Mouse (Mus musculus): ENCODE results near the gene Lce1b. TPM values are rescaled to one million over a fixed set of nuclear protein-coding genes. Genes with fewer than 3 reads are reported as not detected.

The Lce1b gene
- total and polyA plus RNA-seq, 3 experiments, result not detected

DNA sequence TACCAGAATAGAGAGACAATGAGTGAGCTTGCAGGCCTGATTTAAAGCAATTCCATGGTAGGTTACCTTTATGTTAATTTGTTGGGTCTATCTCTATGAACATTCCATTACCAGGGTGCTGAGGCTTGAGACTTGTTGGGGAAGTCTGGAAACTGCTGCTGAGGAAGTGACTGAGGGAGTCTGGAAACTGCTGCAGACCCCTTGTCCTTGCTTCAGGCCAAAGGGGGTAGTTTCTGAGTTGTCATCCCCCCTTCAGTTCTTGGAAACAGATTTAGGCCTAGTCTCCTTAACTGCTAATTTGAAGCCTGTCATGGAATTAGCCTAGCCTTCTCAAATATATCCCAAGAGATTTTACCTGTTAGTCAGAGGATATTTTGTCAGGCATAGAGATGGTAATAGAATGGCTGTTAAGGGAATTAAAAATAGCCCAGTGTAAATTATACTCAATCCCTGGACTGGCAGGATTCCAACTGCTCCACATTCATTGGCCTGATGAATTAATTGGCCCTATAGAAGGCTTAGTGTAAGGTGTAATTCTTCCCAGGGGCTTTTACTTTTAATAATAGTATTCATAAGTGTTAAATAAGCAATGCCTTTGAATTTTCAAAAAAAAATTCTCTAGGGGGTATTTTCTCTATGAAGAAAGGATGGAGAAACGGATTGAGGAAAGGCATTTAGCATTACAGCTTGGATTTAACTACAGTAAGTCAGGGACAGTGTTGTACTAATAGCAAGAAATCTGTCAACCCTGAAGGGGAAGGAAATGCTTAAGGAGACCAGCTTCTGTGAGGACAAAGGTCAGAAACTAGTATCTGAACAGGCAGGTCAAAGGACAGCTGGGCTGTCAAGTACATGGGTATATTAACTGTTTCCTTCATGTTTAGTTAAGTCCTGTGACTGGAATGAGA is 18.7 kb downstream of the Lce1b start:
- H3K27me3 ChIP-seq (replicated peaks), result no peaks in the 10 kb centered on the region
- no peak for DNase-seq (ENCODE audit: extremely low read depth)
- H3K36me3 ChIP-seq (replicated peaks in 1 of 2; ENCODE audit: control insufficient read depth in 1 of 2, insufficient read depth in 1 of 2, low read length in 1 of 2), result no peaks in the 10 kb centered on the region
- no peak overlapping the region for H3K4me3 ChIP-seq (replicated peaks in 1 of 3; ENCODE audit: low read depth in 2 of 3, low read length in 2 of 3, poor library complexity in 1 of 3)
- TF ChIP-seq SMC3 (IDR thresholded peaks at IDR 0.05; ENCODE audit: low read depth, low read length), result no peak
- no peak for TF ChIP-seq TCF12 (IDR thresholded peaks at IDR 0.05; ENCODE audit: low read depth, low read length)
- TF ChIP-seq ZNF384 (IDR thresholded peaks at IDR 0.05; ENCODE audit: low read depth, low read length), result no peak
- TF ChIP-seq HCFC1 (IDR thresholded peaks at IDR 0.05; ENCODE audit: low read depth, low read length), result no peak
- TF ChIP-seq JUND (conservative IDR thresholded peaks at IDR 0.05; ENCODE audit: low read depth, low read length), result no peak
- TF ChIP-seq IRF4 (IDR thresholded peaks at IDR 0.05; ENCODE audit: low read depth, low read length), result no peak
- no peak for TF ChIP-seq RCOR1 (conservative IDR thresholded peaks at IDR 0.05; ENCODE audit: low read depth, low read length)
- TF ChIP-seq BHLHE40 (IDR thresholded peaks at IDR 0.05; ENCODE audit: low read depth, low read length), result no peak
- TF ChIP-seq CHD2 (IDR thresholded peaks at IDR 0.05; ENCODE audit: low read length), result no peak
- TF ChIP-seq ZKSCAN1 (IDR thresholded peaks at IDR 0.05; ENCODE audit: borderline replicate concordance, low read depth, low read length), result no peak
- no peak for TF ChIP-seq KAT2A (IDR thresholded peaks at IDR 0.05; ENCODE audit: insufficient replicate concordance, low read length)
- no peaks in the 10 kb centered on the region for H3K4me1 ChIP-seq (ENCODE audit: control insufficient read depth in 1 of 2, insufficient read depth in 2 of 2)
- dilution Hi-C loops (cut with MboI; ENCODE audit: extremely low pct_ligation_motif_present, extremely low pct_unique_long_range_greater_than_20kb, low sequenced_read_pairs) (no loop called here), in situ Hi-C loops (cut with MboI; ENCODE audit: low pct_ligation_motif_present, low pct_unique_long_range_greater_than_20kb, low sequenced_read_pairs) (no loop called here)
- no peak overlapping the region for H3K9ac ChIP-seq (ENCODE audit: insufficient read depth, low read depth)
- no peaks in the 10 kb centered on the region for H3K9me3 ChIP-seq (replicated peaks; ENCODE audit: low read length)
- no peak overlapping the region for H3K4me2 ChIP-seq (ENCODE audit: insufficient read depth, low read depth, poor library complexity, severe bottlenecking)
- no peak overlapping the region for H3K27ac ChIP-seq (ENCODE audit: insufficient read depth, low read depth)
- H3K79me2 ChIP-seq (replicated peaks; ENCODE audit: control insufficient read depth, extremely low read depth, insufficient read depth, poor library complexity, severe bottlenecking), result no peaks in the 10 kb centered on the region

DNA sequence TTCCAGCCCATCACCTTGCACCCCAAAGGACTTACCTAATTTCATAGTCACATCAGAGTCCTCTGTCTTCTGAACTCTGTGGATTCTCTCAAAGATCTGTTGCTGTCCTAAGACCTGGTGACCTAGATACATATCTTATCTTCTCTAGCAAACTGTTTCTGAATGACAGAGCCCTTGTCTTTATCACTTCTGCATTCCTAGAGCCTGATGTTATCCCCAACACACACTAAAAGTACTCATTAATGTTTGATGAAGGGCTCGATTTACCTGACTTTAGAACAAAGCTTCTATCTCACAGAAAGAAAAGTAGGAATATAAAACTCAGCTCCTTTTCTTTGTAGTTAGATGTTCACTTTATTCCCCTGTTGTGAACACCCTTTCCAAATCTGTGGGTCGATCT is 35.2 kb downstream of the Lce1b start, which contains the start of gene Lce6a:
TSS of gene Lce6a (minus strand) at position 101 of the 400 bp plus-strand sequence.
- TF ChIP-seq CHD1 (IDR thresholded peaks at IDR 0.05; ENCODE audit: low read depth, low read length) (no peak), BHLHE40 (IDR thresholded peaks at IDR 0.05; ENCODE audit: low read depth, low read length) (no peak), JUN (IDR thresholded peaks at IDR 0.05; ENCODE audit: insufficient read depth, low read depth, low read length) (no peak), UBTF (IDR thresholded peaks at IDR 0.05; ENCODE audit: low read depth, low read length) (no peak), JUND (conservative IDR thresholded peaks at IDR 0.05; ENCODE audit: low read depth, low read length) (no peak), NELFE (IDR thresholded peaks at IDR 0.05; ENCODE audit: low read depth, low read length) (no peak), CHD2 (IDR thresholded peaks at IDR 0.05; ENCODE audit: low read length) (no peak), ZMIZ1 (IDR thresholded peaks at IDR 0.05; ENCODE audit: low read depth, low read length) (no peak), MXI1 (IDR thresholded peaks at IDR 0.05; ENCODE audit: low read depth, low read length) (no peak), USF1 (IDR thresholded peaks at IDR 0.05; ENCODE audit: low read depth, low read length) (no peak)
- dilution Hi-C loops (cut with MboI; ENCODE audit: extremely low pct_ligation_motif_present, extremely low pct_unique_long_range_greater_than_20kb, low sequenced_read_pairs), result no loop called here
- no peak within 1 kb of the TSS for H3K27ac ChIP-seq (ENCODE audit: insufficient read depth, low read depth)
- in situ Hi-C loops (cut with MboI; ENCODE audit: low pct_ligation_motif_present, low pct_unique_long_range_greater_than_20kb, low sequenced_read_pairs), result no loop called here
- H3K79me2 ChIP-seq (replicated peaks; ENCODE audit: control insufficient read depth, extremely low read depth, insufficient read depth, poor library complexity, severe bottlenecking), result no peaks in the 10 kb centered on the region
- H3K9me3 ChIP-seq (replicated peaks; ENCODE audit: low read length), result no peaks in the 10 kb centered on the region
- no peaks in the 10 kb centered on the region for H3K4me1 ChIP-seq (ENCODE audit: control insufficient read depth in 1 of 2, insufficient read depth in 2 of 2)
- H3K36me3 ChIP-seq (replicated peaks in 1 of 2; ENCODE audit: control insufficient read depth in 1 of 2, insufficient read depth in 1 of 2, low read length in 1 of 2), result no peaks in the 10 kb centered on the region
- H3K4me3 ChIP-seq (replicated peaks in 1 of 3; ENCODE audit: low read depth in 2 of 3, low read length in 2 of 3, poor library complexity in 1 of 3), result no peak within 1 kb of the TSS
- no peaks in the 10 kb centered on the region for H3K27me3 ChIP-seq (replicated peaks)
- DNase-seq (ENCODE audit: extremely low read depth), result no peak
- H3K9ac ChIP-seq (ENCODE audit: insufficient read depth, low read depth), result no peak within 1 kb of the TSS
- H3K4me2 ChIP-seq (ENCODE audit: insufficient read depth, low read depth, poor library complexity, severe bottlenecking), result no peak within 1 kb of the TSS

Measured in CH12.LX (cell line).